Mouse (Mus musculus): ENCODE data around the gene Zfp865. TPM values are rescaled to one million over a fixed set of nuclear protein-coding genes. Genes with fewer than 3 reads are reported as not detected.

Gene Zfp865
- polyA plus RNA-seq, 1 experiment from 2014 or later, result 3.4 TPM

GRCm38 (mm10) chr7:4988250-4988649 lies 31.9 kb upstream of the Zfp865 start:
- H3K27ac ChIP-seq (ENCODE audit: low read length), result no peak overlapping the region
- H3K9me3 ChIP-seq (ENCODE audit: low read length), result no peaks in the 10 kb centered on the region
- H3K9ac ChIP-seq (replicated peaks; ENCODE audit: low read depth), result no peak overlapping the region
- no peak for DNase-seq (ENCODE audit: low spot score)
- H3K36me3 ChIP-seq (ENCODE audit: insufficient read depth, low read length), result no peaks in the 10 kb centered on the region
- H3K4me2 ChIP-seq (replicated peaks; ENCODE audit: low read depth, low read length), result no peak overlapping the region
- no peaks in the 10 kb centered on the region for H3K27me3 ChIP-seq (replicated peaks; ENCODE audit: insufficient read depth, low read length)
- H3K4me1 ChIP-seq (ENCODE audit: insufficient read depth, low read depth, low read length), result no peaks in the 10 kb centered on the region
- 17% methylated on average over 2 of the region's 2 CpGs for WGBS
- H3K4me3 ChIP-seq (ENCODE audit: low read depth, low read length), result no peak overlapping the region
- peak; percentile 57; the same call in 1 of the 2 replicates for ATAC-seq
- no peak for TF ChIP-seq EP300 (IDR thresholded peaks at IDR 0.05)
- no peak for TF ChIP-seq CTCF (IDR thresholded peaks at IDR 0.05)

- H3K9me3 ChIP-seq (ENCODE audit: low read length), result no peaks in the 10 kb centered on the region
- ATAC-seq, result no peak
- no peak overlapping the region for H3K4me3 ChIP-seq (ENCODE audit: low read depth, low read length)
Measured at GRCm38 (mm10) chr7:4993347-4993998, 26.7 kb upstream of the Zfp865 start.

GRCm38 (mm10) chr7:4993999-4994788 lies 26.0 kb upstream of the Zfp865 start:
- Histone ChIP-seq H3K36me3 (ENCODE audit: insufficient read depth, low read length) (0 out of 2 replicates have a peak, but pooled peaks cover 3% of the 10 kb centered on the region), H3K4me2 (replicated peaks; ENCODE audit: low read depth, low read length) (peak overlapping the region; percentile 83; the same call in 1 of the 2 replicates), H3K4me3 (ENCODE audit: low read depth, low read length) (no peak overlapping the region), H3K4me1 (ENCODE audit: insufficient read depth, low read depth, low read length) (peaks cover 9% of the 10 kb centered on the region), H3K27me3 (replicated peaks; ENCODE audit: insufficient read depth, low read length) (no peaks in the 10 kb centered on the region), H3K27ac (ENCODE audit: low read length) (no peak overlapping the region), H3K9me3 (ENCODE audit: low read length) (no peaks in the 10 kb centered on the region), H3K9ac (replicated peaks; ENCODE audit: low read depth) (no peak overlapping the region)
- DNase-seq (ENCODE audit: low spot score) (no peak), ATAC-seq (no peak)
- TF ChIP-seq CTCF (IDR thresholded peaks at IDR 0.05) (no peak), EP300 (IDR thresholded peaks at IDR 0.05) (no peak)
- 63% methylated on average over 57 of the region's 59 CpGs for WGBS

More at GRCm38 (mm10) chr7:4993347-4993998, 26.7 kb upstream of the Zfp865 start:
- H3K4me1 ChIP-seq (ENCODE audit: insufficient read depth, low read depth, low read length), result peaks cover 9% of the 10 kb centered on the region
- DNase-seq (ENCODE audit: low spot score), result peak; percentile 3
- 0 out of 2 replicates have a peak overlapping the region, but pooled peaks have one; percentile 1 for H3K4me2 ChIP-seq (replicated peaks; ENCODE audit: low read depth, low read length)
- 60% methylated on average over 54 of the region's 55 CpGs for WGBS
- no peak overlapping the region for H3K9ac ChIP-seq (replicated peaks; ENCODE audit: low read depth)
- 0 out of 2 replicates have a peak, but pooled peaks cover 3% of the 10 kb centered on the region for H3K36me3 ChIP-seq (ENCODE audit: insufficient read depth, low read length)
- no peak overlapping the region for H3K27ac ChIP-seq (ENCODE audit: low read length)
- H3K27me3 ChIP-seq (replicated peaks; ENCODE audit: insufficient read depth, low read length), result no peaks in the 10 kb centered on the region
- TF ChIP-seq CTCF (IDR thresholded peaks at IDR 0.05) (no peak), EP300 (IDR thresholded peaks at IDR 0.05) (no peak)

- Histone ChIP-seq H3K4me1 (ENCODE audit: insufficient read depth, low read depth, low read length) (peaks cover 9% of the 10 kb centered on the region), H3K27ac (ENCODE audit: low read length) (peak overlapping the region; percentile 81), H3K9me3 (ENCODE audit: low read length) (no peaks in the 10 kb centered on the region), H3K36me3 (ENCODE audit: insufficient read depth, low read length) (0 out of 2 replicates have a peak, but pooled peaks cover 3% of the 10 kb centered on the region), H3K4me3 (ENCODE audit: low read depth, low read length) (peak overlapping the region; percentile 64), H3K4me2 (replicated peaks; ENCODE audit: low read depth, low read length) (peak overlapping the region; percentile 83), H3K27me3 (replicated peaks; ENCODE audit: insufficient read depth, low read length) (no peaks in the 10 kb centered on the region), H3K9ac (replicated peaks; ENCODE audit: low read depth) (peak overlapping the region; percentile 84)
- TF ChIP-seq CTCF (IDR thresholded peaks at IDR 0.05), result no peak
- no peak for TF ChIP-seq EP300 (IDR thresholded peaks at IDR 0.05)
- no peak for DNase-seq (ENCODE audit: low spot score)
- WGBS, result 3% methylated on average over 19 of the region's 19 CpGs
- no peak; the same call in 1 of the 2 replicates for ATAC-seq
Measured at GRCm38 (mm10) chr7:4995268-4996002, 24.7 kb upstream of the Zfp865 start.

- peak; percentile 93 for DNase-seq (ENCODE audit: low spot score)
- TF ChIP-seq EP300 (IDR thresholded peaks at IDR 0.05), result no peak
- TF ChIP-seq CTCF (IDR thresholded peaks at IDR 0.05), result no peak
Measured at GRCm38 (mm10) chr7:4996003-4996895, 23.9 kb upstream of the Zfp865 start, which contains the start of gene Zfp579. Zfp579 (minus strand) TSS chr7:4996158.

More at GRCm38 (mm10) chr7:4996003-4996895, 23.9 kb upstream of the Zfp865 start, which contains the start of gene Zfp579:
- WGBS, result 5% methylated on average over 11 of the region's 26 CpGs
- peak within 1 kb of the TSS; percentile 83 for H3K4me2 ChIP-seq (replicated peaks; ENCODE audit: low read depth, low read length)
- H3K9ac ChIP-seq (replicated peaks; ENCODE audit: low read depth), result peak within 1 kb of the TSS; percentile 84
- H3K36me3 ChIP-seq (ENCODE audit: insufficient read depth, low read length), result 0 out of 2 replicates have a peak, but pooled peaks cover 3% of the 10 kb centered on the region
- peak within 1 kb of the TSS; percentile 64 for H3K4me3 ChIP-seq (ENCODE audit: low read depth, low read length)
- ATAC-seq, result peak; percentile 89
- H3K4me1 ChIP-seq (ENCODE audit: insufficient read depth, low read depth, low read length), result peaks cover 9% of the 10 kb centered on the region
- no peaks in the 10 kb centered on the region for H3K27me3 ChIP-seq (replicated peaks; ENCODE audit: insufficient read depth, low read length)
- peak within 1 kb of the TSS; percentile 81 for H3K27ac ChIP-seq (ENCODE audit: low read length)
- H3K9me3 ChIP-seq (ENCODE audit: low read length), result no peaks in the 10 kb centered on the region

Measured in lung, postnatal 0 days (tissue).